Mouse (Mus musculus) liver, adult 2 months (tissue): ENCODE data around the gene Ndufa3.

Experiments
- CTCF ChIP-seq: fragments of 200-500 bp; IDR thresholded peaks from 2 replicates; pipeline ENCODE4 v1.5.1; 2011; ENCODE audit warnings: low read depth, low read length, control low read depth
- POLR2A ChIP-seq: fragments of 200-500 bp; IDR thresholded peaks from 2 replicates; pipeline ENCODE4 v1.6.1; 2011; ENCODE audit warnings: low read length, control low read depth; ENCODE audit not compliant: insufficient read depth; ENCODE audit errors: extremely low read depth

DNA sequence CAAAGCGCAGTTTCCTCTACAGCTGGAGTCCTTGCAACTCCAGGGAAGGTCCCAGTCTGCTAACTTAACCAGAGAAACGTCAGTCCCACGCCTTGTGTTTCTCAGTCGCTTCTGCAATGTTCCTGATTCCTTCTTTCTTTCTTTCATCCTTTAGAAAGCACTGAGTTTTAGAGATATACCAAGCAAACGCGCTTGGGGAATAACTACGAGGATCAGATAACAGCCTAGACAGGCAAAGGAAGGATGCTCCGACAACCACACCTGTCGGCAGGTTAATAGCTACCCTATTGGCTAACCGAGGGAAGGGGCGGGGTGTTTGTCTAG lies 27.1 kb downstream of the Ndufa3 start:
- TF ChIP-seq CTCF (no peak), POLR2A (no peak)
